Mouse (Mus musculus) intestine, postnatal 0 days (tissue): ENCODE data around the gene Zfp385b. TPM values are rescaled to one million over a fixed set of nuclear protein-coding genes. Genes with fewer than 3 reads are reported as not detected.
"Not testable (repeated sequence)": the region's sequence is repeated elsewhere in the genome, so short reads cannot be mapped to it uniquely, and the experiment has no call there.

Experiments used
- ATAC-seq: fragments of 200-750 bp; cut with Nextera tagmentation; 2 replicates; pipeline ENCODE4 v1.8.0; 2017; ENCODE audit warnings: mild to moderate bottlenecking, moderate TSS enrichment, moderate library complexity
- H3K27ac ChIP-seq: fragments of 300-500 bp; sonication (generic); 2 replicates; pipeline ENCODE4 v1.5.1; 2014; ENCODE audit warnings: mild to moderate bottlenecking, low read depth, low read length, moderate library complexity
- H3K27me3 ChIP-seq: fragments of 300-500 bp; sonication (generic); replicated peaks from 2 replicates; pipeline ENCODE4 v1.6.1; 2014; ENCODE audit warnings: low read length, mixed read lengths; ENCODE audit not compliant: control insufficient read depth, insufficient read depth
- H3K36me3 ChIP-seq: fragments of 300-500 bp; sonication (generic); 2 replicates; pipeline ENCODE4 v1.6.1; 2014; ENCODE audit warnings: mild to moderate bottlenecking, moderate library complexity; ENCODE audit not compliant: control insufficient read depth, insufficient read depth
- H3K4me1 ChIP-seq: fragments of 300-500 bp; sonication (generic); replicated peaks from 2 replicates; pipeline ENCODE4 v1.6.1; 2014; ENCODE audit warnings: antibody characterized with exemption, low read length, mixed read lengths; ENCODE audit not compliant: control insufficient read depth, insufficient read depth
- H3K4me2 ChIP-seq: fragments of 300-500 bp; sonication (generic); replicated peaks from 2 replicates; pipeline ENCODE4 v1.6.1; 2014; ENCODE audit warnings: low read depth, mild to moderate bottlenecking, moderate library complexity
- H3K4me3 ChIP-seq: fragments of 300-500 bp; sonication (generic); 2 replicates; pipeline ENCODE4 v1.5.1; 2014; ENCODE audit warnings: low read depth, low read length
- H3K9ac ChIP-seq: fragments of 300-500 bp; sonication (generic); 2 replicates; pipeline ENCODE4 v1.6.1; 2014; ENCODE audit warnings: mild to moderate bottlenecking, low read depth, low read length
- H3K9me3 ChIP-seq: fragments of 300-500 bp; sonication (generic); 2 replicates; pipeline ENCODE4 v1.6.1; 2016; ENCODE audit warnings: mixed run types; ENCODE audit not compliant: control insufficient read depth
- CTCF ChIP-seq: sonication (generic); IDR thresholded peaks from 2 replicates; pipeline ENCODE4 v1.5.1; 2016; ENCODE audit warnings: low read depth, mild to moderate bottlenecking, control low read depth, antibody characterized with exemption, moderate library complexity
- WGBS: fragments of 180-500 bp; shearing (Covaris S2); extraction: QIAGEN DNeasy Blood & Tissue Kit; methylation state at CpG from one replicate; pipeline ENCODE4 v1.1.7; 2014; 5-methylcytosine and 5-hydroxymethylcytosine counted together
- polyA plus RNA-seq: library from polyadenylated mRNA; unstranded; fragments of >200 nt; fragmentation: Nextera tagmentation; extraction: Ambion mirVana; gene quantifications from 2 replicates; pipeline ENCODE4 v1.2.1, GENCODE M21; 2015

Gene Zfp385b
- polyA plus RNA-seq, 1 experiment from 2014 or later: 14.3 TPM

- Histone ChIP-seq H3K36me3 (no peaks in the 10 kb centered on the region), H3K27me3 (no peaks in the 10 kb centered on the region), H3K4me3 (no peak overlapping the region), H3K9ac (no peak overlapping the region), H3K9me3 (no peaks in the 10 kb centered on the region), H3K27ac (no peak overlapping the region), H3K4me2 (no peak overlapping the region), H3K4me1 (no peaks in the 10 kb centered on the region)
- TF ChIP-seq CTCF: no peak
- ATAC-seq: no peak
- 85% methylated on average over 10 of the region's 10 CpGs for WGBS
Observed at GRCm38 (mm10) chr2:77461413-77461812, 358.0 kb downstream of the Zfp385b start.

- H3K4me2 ChIP-seq: no peak overlapping the region
- H3K27me3 ChIP-seq: no peaks in the 10 kb centered on the region
- no peak overlapping the region for H3K4me3 ChIP-seq
- no peaks in the 10 kb centered on the region for H3K36me3 ChIP-seq
- TF ChIP-seq CTCF: no peak
- ATAC-seq: no peak
- no peak overlapping the region for H3K9ac ChIP-seq
- H3K4me1 ChIP-seq: no peaks in the 10 kb centered on the region
- H3K27ac ChIP-seq: no peak overlapping the region
- whole genome bisulfite sequencing: 87% methylated on average over 6 of the region's 6 CpGs
- H3K9me3 ChIP-seq: no peaks in the 10 kb centered on the region
Observed at GRCm38 (mm10) chr2:77460011-77460410, 359.4 kb downstream of the Zfp385b start.

- no peak overlapping the region for H3K4me2 ChIP-seq
- no peaks in the 10 kb centered on the region for H3K9me3 ChIP-seq
- no peak for TF ChIP-seq CTCF
- ATAC-seq: no peak
- no peak overlapping the region for H3K27ac ChIP-seq
- no peak overlapping the region for H3K4me3 ChIP-seq
- H3K27me3 ChIP-seq: no peaks in the 10 kb centered on the region
- no peak overlapping the region for H3K9ac ChIP-seq
- WGBS: 89% methylated on average over 6 of the region's 6 CpGs
- H3K36me3 ChIP-seq: no peaks in the 10 kb centered on the region
- H3K4me1 ChIP-seq: no peaks in the 10 kb centered on the region
Observed at GRCm38 (mm10) chr2:77458431-77458830, 361.0 kb downstream of the Zfp385b start.

GRCm38 (mm10) chr2:77457120-77457519, 362.3 kb downstream of the Zfp385b start:
- Histone ChIP-seq H3K4me1 (no peaks in the 10 kb centered on the region), H3K27me3 (no peaks in the 10 kb centered on the region), H3K27ac (no peak overlapping the region), H3K9me3 (no peaks in the 10 kb centered on the region), H3K36me3 (no peaks in the 10 kb centered on the region), H3K4me3 (no peak overlapping the region), H3K9ac (no peak overlapping the region), H3K4me2 (no peak overlapping the region)
- WGBS: 13% methylated on average over 1 of the region's 1 CpGs
- ATAC-seq: no peak
- TF ChIP-seq CTCF: no peak

GRCm38 (mm10) chr2:77456602-77457001, 362.8 kb downstream of the Zfp385b start:
- Histone ChIP-seq H3K27ac (no peak overlapping the region), H3K4me3 (no peak overlapping the region), H3K4me1 (no peaks in the 10 kb centered on the region), H3K9ac (no peak overlapping the region), H3K4me2 (no peak overlapping the region), H3K36me3 (no peaks in the 10 kb centered on the region), H3K27me3 (no peaks in the 10 kb centered on the region), H3K9me3 (no peaks in the 10 kb centered on the region)
- WGBS: 38% methylated on average over 4 of the region's 4 CpGs
- TF ChIP-seq CTCF: peak; percentile 85
- ATAC-seq: no peak

GRCm38 (mm10) chr2:77454341-77454937, 365.0 kb downstream of the Zfp385b start:
- ATAC-seq: no peak
- Histone ChIP-seq H3K4me3 (no peak overlapping the region), H3K9ac (no peak overlapping the region), H3K4me1 (no peaks in the 10 kb centered on the region), H3K9me3 (no peaks in the 10 kb centered on the region), H3K27me3 (no peaks in the 10 kb centered on the region), H3K27ac (no peak overlapping the region), H3K4me2 (no peak overlapping the region), H3K36me3 (no peaks in the 10 kb centered on the region; the same call in 1 of the 2 replicates)
- TF ChIP-seq CTCF: no peak
- 53% methylated on average over 7 of the region's 7 CpGs for WGBS

GRCm38 (mm10) chr2:77453786-77454185, 365.7 kb downstream of the Zfp385b start:
- Histone ChIP-seq H3K4me3 (no peak overlapping the region), H3K27ac (no peak overlapping the region), H3K36me3 (no peaks in the 10 kb centered on the region; the same call in 1 of the 2 replicates), H3K9ac (no peak overlapping the region), H3K27me3 (no peaks in the 10 kb centered on the region), H3K4me2 (no peak overlapping the region), H3K9me3 (no peaks in the 10 kb centered on the region), H3K4me1 (no peaks in the 10 kb centered on the region)
- TF ChIP-seq CTCF: no peak
- ATAC-seq: no peak
- WGBS: 42% methylated on average over 3 of the region's 3 CpGs

GRCm38 (mm10) chr2:77450017-77450416, 369.4 kb downstream of the Zfp385b start:
- WGBS: 62% methylated on average over 5 of the region's 5 CpGs
- not testable (repeated sequence) for H3K27ac ChIP-seq, H3K9me3 ChIP-seq, H3K9ac ChIP-seq, H3K27me3 ChIP-seq, H3K4me1 ChIP-seq, ATAC-seq, H3K4me2 ChIP-seq, H3K36me3 ChIP-seq, H3K4me3 ChIP-seq
